Mouse (Mus musculus) gastrocnemius, postnatal 10 days (tissue): ENCODE results near the gene Icam4. TPM values are rescaled to one million over a fixed set of nuclear protein-coding genes. Genes with fewer than 3 reads are reported as not detected.
"Not testable (repeated sequence)": the region's sequence is repeated elsewhere in the genome, so short reads cannot be mapped to it uniquely, and the experiment has no call there.

Experiments used
- DNase-seq: peaks from one replicate; pipeline ENCODE4 v3.0.0; 2021; ENCODE audit warnings: mixed read lengths
- microRNA-seq, 2 experiments: library from miRNA; unstranded; fragments of <30 nt; microRNA quantifications; one replicate each; pipeline ENCODE4 v1.2.0; 2021
- total RNA-seq, 2 experiments: library from RNA; stranded (reverse); gene quantifications; 2 replicates each; pipeline ENCODE4 v1.2.3; 2021

Icam4 gene
- total RNA-seq, 2 experiments from 2014 or later = 0.70 TPM; not detected in 1

DNA sequence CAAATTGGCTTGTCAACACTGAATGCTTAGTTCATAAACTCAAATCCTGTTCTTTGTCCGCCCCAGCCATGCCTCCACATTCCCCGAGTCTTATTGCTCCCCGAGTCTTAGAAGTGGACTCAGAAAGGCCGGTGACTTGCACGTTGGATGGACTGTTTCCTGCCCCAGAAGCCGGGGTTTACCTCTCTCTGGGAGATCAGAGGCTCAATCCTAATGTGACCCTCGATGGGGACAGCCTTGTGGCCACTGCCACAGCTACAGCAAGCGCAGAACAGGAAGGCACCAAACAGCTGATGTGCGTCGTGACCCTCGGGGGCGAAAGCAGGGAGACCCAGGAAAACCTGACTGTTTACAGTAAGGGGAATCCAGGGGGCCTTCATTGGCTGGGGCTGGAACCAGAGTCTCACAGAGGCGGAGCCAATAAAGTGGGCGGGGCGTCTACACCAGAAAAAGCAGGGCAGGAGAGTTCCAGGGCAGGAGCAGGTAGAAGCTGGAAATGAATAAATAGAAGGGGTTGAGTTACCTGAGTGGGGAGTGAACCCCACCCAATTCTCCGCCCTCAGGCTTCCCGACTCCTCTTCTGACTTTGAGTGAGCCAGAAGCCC, 5.4 kb downstream of the Icam4 start:
- no peak for DNase-seq

DNA sequence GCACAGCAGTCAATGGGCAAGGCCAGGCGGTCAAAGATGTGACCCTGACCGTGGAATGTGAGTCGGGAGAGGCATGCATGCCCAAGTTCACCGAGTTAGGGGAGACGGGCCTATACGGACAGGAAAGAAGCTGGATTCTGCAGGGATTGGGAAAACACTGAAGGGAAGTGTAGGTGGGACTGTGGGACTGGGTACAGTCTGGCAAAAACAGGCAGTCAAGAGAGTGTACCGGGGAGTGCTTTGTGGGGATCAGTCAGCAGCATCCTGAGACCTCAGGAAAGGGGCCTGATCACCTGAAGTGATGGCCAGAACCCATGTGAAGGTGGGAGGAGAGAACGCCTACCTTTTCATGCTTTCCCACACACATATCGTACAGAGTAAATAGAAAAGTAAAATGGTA, 6.4 kb downstream of the Icam4 start:
- no peak for DNase-seq

DNA sequence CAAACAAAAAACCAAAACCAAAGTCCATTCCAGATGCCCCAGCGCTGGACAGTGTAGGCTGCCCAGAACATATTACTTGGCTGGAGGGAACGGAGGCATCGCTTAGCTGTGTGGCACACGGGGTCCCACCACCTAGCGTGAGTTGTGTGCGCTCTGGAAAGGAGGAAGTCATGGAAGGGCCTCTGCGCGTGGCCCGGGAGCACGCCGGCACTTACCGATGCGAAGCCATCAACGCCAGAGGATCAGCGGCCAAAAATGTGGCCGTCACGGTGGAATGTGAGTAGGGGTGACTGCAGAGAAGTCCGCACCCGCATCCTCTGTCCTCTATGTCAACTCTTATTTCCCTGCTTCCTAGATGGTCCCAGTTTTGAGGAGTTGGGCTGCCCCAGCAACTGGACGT, 7.0 kb downstream of the Icam4 start:
- no peak for DNase-seq

DNA sequence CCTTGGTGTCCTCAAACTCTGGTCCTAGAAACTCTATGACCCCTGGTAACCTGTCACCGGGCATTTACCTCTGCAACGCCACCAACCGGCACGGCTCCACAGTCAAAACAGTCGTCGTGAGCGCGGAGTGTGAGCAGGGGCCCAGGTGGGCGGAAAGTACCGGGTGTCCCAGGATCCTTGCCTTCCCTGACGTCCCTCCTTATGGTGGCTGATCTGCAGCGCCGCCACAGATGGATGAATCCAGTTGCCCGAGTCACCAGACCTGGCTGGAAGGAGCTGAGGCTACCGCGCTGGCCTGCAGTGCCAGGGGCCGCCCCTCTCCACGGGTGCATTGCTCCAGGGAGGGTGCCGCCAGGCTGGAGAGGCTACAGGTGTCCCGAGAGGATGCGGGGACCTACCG, 7.5 kb downstream of the Icam4 start:
- DNase-seq = no peak

DNA sequence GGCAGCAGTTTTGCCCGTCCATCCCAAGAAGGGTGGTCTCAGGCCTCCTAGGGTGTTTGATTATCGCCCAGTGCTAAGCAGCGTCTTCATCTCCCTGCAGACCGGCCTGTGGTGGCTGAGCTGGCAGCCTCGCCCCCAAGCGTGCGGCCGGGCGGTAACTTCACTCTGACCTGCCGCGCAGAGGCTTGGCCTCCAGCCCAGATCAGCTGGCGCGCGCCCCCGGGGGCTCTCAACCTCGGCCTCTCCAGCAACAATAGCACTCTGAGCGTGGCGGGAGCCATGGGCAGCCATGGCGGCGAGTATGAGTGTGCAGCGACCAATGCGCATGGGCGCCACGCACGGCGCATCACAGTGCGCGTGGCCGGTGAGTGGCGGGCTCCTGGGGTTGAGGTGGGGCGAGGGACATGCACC, 8.3 kb downstream of the Icam4 start:
- DNase-seq = peak; percentile 35

DNA sequence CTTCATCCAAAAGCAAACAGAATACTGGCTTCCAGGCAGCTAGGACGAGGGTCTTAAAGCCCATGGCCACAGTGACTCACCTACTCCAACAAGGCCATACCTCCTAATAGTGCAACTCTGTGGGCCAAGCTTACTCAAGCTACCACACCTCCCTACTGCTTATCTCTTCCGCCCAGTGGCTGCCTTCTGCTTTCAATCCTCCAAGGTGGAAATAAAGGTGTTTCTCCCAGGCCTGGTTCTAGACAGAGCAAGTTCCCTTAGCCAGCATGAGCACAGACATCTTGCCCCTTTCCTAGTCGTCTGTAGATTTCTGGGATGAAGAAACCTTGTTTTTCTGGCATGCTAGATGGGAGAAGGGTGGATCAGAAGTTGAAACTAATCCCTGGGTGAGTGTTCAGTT, 10.6 kb downstream of the Icam4 start:
- DNase-seq = no peak

DNA sequence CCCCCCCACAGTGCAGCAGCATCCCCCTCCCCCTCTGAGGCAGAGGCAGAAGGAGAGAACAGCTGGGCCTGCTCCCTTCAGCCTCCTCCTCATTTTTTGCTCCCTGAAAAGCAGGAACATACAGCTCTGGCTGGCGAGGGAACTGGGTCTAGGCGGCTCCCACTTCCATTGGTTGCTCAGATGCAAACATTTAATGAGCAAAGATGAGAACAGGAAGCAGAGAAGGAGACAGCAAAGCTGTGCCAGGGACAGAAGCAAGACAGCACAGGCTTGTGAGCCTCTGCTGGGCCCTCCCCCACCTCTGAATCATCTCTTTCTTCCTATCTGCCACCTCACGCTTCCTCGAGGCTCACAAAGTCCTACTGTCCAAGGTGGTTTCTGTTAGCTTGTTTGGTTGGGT, 12.1 kb downstream of the Icam4 start:
- DNase-seq = no peak

DNA sequence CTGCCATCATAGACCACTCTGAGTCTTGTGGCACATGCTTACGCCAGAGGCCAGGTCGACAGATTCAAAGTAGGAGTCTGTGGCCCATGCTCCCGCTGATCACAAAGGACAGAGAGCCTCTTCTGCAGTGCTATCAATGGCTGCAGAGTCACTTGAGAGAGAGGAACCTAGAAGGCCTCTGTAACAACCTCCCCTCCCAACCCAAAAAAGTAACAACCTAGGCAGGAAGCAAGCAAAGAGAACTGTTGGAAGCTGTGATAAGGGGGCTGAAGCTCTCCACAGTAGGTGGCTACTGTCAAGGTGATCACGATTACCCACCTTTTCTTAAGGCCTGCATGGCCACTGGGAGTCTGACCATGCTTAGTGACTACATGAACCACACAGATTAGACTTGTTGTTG, 14.4 kb downstream of the Icam4 start:
- DNase-seq = no peak

DNA sequence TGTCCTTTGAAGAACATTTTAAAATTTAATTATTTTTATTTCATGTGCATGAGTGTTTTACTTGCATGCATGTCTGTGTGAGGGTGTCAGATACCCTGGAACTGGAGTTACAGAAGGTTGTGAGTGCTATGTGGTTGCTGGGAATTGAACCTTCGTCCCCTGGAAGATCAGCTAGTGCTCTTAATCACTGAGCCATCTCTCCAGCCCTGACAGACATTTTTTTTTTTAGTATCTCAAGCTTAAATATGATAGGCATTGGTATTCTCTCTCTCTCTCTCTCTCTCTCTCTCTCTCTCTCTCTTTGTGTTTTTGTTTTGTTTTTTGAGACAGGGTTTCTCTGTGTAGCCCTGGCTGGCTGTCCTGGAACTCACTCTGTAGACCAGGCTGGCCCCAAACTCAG, 15.6 kb downstream of the Icam4 start:
- not testable (repeated sequence) for DNase-seq

DNA sequence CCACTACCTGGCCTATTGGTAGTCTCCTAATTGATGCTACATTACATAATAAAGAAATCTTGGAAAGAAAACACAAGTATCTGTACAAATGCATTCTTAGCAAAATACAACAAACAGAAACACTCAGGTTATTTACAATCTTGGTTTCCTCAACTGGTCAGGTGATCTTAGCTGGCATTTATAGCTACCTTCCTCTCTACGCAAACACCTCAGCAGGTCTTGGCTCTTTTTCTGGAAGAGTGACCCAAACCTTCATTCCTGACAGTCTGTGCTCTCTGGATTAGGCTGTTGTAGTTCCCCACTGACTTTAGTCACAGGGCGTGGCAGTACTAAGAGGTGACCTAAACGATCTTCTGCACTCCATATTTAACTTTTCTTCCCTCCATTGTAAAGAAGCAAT, 16.1 kb downstream of the Icam4 start:
- DNase-seq = no peak

DNA sequence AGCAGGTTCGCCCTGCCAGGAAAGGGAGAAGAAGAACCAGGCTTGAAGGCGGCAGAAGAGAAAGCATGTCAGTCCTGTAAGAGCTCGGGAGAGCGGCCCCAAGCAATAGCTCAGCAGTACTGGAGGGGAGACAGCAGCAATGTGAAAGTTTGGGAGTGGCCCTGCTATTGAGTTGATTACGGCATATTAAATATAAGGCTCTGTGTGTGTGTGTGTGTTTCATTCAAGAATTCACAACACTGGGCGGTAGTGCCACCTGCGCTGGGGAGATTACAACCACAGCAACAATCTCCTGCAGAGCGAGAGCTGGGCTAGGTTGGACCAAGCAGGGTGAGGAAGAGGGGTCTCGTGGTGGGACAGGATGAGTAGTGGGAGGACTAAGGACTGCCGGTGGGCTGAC, 22.4 kb downstream of the Icam4 start:
- no peak for DNase-seq

DNA sequence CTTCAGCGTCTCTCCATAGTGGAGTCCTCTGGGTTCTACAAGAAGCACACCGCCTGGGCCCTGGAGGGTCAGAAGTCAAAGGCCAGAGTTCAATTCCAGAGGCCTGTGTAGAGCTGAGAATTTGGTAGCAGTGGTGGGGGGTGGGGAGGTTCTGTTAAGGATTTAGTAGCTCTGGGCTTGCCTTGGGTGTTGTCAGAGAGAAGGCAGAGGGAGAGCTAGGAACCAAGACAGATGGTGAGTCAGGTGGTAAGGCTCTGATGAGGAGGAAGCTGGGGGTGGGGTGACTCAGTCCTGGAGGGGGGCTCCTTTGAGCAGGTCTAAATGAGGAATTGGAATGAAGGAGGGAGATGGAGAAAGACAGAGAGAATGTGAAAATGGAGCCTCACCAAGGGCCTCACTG, 33.8 kb downstream of the Icam4 start:
- DNase-seq = no peak

DNA sequence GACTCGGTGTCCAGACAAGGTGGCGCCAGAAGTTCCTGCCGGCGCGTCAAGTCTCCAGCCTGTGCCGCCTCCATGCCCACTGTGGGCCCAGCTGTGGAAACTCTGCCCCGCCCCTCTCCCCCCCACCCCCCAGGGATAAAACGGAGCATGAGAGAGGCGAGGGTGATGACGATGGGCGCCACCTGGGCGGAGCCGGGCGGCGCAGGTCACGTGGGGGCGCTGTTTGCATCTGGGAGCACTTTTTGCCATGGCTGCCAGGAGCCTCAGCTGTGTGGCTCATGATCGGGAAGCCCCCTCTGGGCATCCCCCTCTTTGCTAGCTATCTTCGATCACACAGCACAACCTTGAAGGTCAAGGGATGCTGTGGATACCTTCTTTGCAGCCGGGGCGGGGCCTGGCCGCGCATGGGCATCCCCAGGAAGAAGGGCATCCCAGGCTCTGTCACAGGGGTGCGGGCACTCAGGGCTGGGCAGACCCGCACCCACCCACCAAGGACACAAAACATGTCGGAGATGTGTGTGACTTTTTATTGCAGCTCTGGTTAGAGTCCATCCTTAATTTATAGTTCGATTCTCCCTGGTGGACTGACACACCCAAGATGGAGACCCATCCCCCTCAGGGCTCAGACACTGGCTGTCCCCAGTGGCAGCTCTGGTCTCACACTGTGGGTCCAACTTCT, 38.0 kb downstream of the Icam4 start, which contains the start of gene Zglp1:
TSS of gene Zglp1 (minus strand) at position 88 of the 679 bp plus-strand sequence.
- DNase-seq = no peak

DNA sequence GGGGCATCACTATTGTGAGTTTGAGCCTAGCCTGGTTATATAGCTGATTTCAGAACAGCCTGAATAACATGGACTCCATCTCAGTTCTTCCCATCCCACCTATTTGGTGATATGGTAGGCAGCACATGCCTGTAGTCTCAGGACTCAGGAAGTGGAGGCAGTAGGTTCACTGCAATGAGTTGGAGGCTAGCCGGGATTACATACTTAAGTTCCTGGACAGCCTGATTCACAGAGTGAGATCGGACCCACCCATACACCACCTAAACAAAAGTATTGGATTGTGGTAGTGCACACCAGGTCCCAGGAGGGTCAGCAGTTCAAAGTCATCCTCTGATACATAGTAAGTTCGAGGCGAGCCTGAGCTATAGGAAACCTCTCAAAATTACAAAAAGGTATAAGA, 43.5 kb downstream of the Icam4 start:
- DNase-seq = no peak

DNA sequence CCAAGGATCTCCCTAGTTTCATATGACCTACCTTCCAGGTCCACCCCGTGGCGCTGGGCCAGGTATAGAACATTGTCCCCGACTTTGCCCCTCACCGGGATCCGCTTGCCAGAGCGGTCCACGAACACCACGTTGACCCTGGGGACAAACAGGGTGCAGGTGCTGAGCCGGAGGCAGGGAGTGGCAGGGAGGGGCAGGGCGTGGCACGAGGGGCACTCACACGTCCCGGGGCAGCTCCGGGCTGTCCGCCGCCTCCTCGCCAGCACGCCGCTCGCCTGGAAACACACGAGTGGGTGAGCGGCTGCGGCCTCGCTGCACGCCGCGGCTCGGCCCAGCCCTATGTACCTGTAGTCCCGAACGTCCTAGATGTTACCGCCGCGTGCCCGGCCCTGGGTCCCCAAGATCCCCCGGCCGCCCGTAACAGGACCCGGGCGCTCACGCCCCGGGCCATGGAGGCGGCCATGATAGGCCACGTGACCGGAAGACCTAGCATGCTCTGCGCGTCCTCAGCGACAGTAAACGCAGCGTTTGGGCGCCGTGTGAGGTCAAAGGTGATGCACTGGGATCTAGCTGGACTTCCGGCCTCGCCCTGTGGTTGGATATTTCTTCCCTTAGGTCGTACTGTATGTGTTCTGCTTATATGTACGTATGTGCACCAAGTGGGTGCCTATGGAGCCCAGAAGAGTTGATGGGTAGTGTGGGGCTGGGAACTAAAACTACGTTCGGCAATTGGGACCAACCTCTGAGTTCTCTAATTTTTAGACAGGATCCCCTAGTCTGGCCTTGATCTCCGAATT, 44.1 kb downstream of the Icam4 start, which contains the start of the genes Gm49373 and Fdx1l:
TSS of gene Gm49373 (minus strand) at position 53 of the 797 bp plus-strand sequence.
TSS of gene Fdx1l (minus strand) at position 571 of the 797 bp plus-strand sequence.
- DNase-seq = peak; percentile 85

DNA sequence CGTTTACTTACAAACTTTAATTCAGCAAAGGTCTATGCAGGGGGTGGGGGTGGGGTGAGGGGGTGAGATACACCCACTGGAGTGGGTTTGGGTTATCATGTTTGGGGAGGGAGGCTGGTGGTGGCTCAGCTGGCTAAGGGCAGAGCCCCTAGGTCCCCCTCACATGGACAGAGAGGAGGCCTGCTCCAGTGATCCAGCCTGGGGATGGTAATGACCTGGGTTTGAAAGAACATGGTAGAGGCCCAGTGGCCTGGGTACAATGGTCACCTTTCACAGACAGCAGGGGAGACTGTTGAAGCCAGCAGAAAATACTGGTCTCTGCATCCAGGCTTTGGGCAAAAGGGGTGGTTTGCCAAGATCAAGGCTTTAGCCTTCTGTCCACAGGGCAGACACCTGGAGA, 45.0 kb downstream of the Icam4 start:
- no peak for DNase-seq

DNA sequence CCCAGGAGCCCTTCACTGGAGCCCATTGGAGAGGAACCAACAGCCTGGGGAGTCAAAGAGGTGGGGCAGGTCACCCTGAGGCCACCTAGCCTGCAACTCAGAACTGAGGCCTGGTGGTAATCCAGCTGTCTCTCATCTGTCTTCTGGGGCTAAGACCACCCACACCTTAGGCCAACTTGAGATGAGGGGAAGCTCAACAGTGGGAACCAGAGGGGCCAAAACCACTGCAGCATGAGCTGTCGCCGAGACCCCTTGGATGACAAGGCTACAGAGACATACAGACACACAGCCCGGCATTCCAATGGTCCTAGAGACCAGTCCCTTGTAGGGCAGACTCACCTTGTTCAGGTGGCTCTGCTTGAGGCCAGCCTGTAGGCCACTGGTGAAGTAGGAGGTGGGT, 46.5 kb downstream of the Icam4 start:
- DNase-seq = no peak

Small RNA genes lying within 50 kb of the gene (microRNA-seq; reads per million reads assigned to microRNA genes)
- gene Mir1900 (0 reads per million in 2 experiments), gene Mir7082 (0 to 0.64 reads per million in 2 experiments)

Other genes starting within 250 kb of the Icam4 start
- gene Col5a3, start 214.3 kb upstream of the Icam4 start, total RNA-seq = 10 to 100 TPM; 76.7 to 90.9 TPM
- gene Rdh8, start 210.9 kb upstream of the Icam4 start, total RNA-seq = not detected
- gene A230050P20Rik, start 160.7 kb upstream of the Icam4 start, total RNA-seq = 1 to 10 TPM; 4.8 to 7.6 TPM
- 1 to 10 TPM; 4.4 to 4.7 TPM for gene Angptl6, start 149.6 kb upstream of the Icam4 start, total RNA-seq
- 10 to 100 TPM; 15.9 to 19.2 TPM for gene Ppan, start 141.2 kb upstream of the Icam4 start, total RNA-seq
- gene Eif3g, start 130.8 kb upstream of the Icam4 start, total RNA-seq = 100 to 1,000 TPM; 131 to 133 TPM
- 10 to 100 TPM; 18.4 to 25.7 TPM for gene Dnmt1, start 69.5 kb upstream of the Icam4 start, total RNA-seq
- gene S1pr2, start 52.6 kb upstream of the Icam4 start, total RNA-seq = 10 to 100 TPM in 1 of 2 experiments, 1 to 10 TPM in 1; 8.9 to 11.1 TPM
- 10 to 100 TPM; 48.4 to 49.1 TPM for gene Mrpl4, start 26.6 kb upstream of the Icam4 start, total RNA-seq
- 1 to 10 TPM; 3.8 to 5.6 TPM for gene Icam1, start 13.4 kb upstream of the Icam4 start, total RNA-seq
- under 1 TPM; 0.14 to 0.25 TPM for gene Icam5, start 2.7 kb downstream of the Icam4 start, total RNA-seq
- gene Zglp1, start 37.7 kb downstream of the Icam4 start, total RNA-seq = not detected
- under 1 TPM; 0.14 to 0.32 TPM for gene Gm49373, start 43.7 kb downstream of the Icam4 start, total RNA-seq
- gene Fdx1l, start 44.2 kb downstream of the Icam4 start, total RNA-seq = 10 to 100 TPM; 24.2 to 24.9 TPM
- gene Gm38431, start 62.6 kb downstream of the Icam4 start, total RNA-seq = 1 to 10 TPM in 1 of 2 experiments, under 1 TPM in 1; 0.61 to 1.2 TPM
- 10 to 100 TPM; 22.1 to 25.6 TPM for gene Raver1, start 62.6 kb downstream of the Icam4 start, total RNA-seq
- 1 to 10 TPM; 5.1 to 7.6 TPM for gene Tyk2, start 101.9 kb downstream of the Icam4 start, total RNA-seq
- gene Cdc37, start 120.6 kb downstream of the Icam4 start, total RNA-seq = 100 to 1,000 TPM; 138 to 151 TPM
- 10 to 100 TPM; 22.1 to 23.2 TPM for gene Pde4a, start 136.3 kb downstream of the Icam4 start, total RNA-seq
- 10 to 100 TPM; 59.6 to 60.9 TPM for gene Keap1, start 210.0 kb downstream of the Icam4 start, total RNA-seq
- gene S1pr5, start 219.1 kb downstream of the Icam4 start, total RNA-seq = under 1 TPM; 0.09 to 0.19 TPM
- 10 to 100 TPM; 28.4 to 31.9 TPM for gene Atg4d, start 235.9 kb downstream of the Icam4 start, total RNA-seq